Mouse (Mus musculus): Measurements from ENCODE around the gene Gcgr. TPM values are rescaled to one million over a fixed set of nuclear protein-coding genes. Genes with fewer than 3 reads are reported as not detected.

Gcgr gene
- polyA plus RNA-seq, 1 experiment = 0.07 TPM

GRCm38 (mm10) chr11:120497436-120497835, 33.1 kb upstream of the Gcgr start:
- TF ChIP-seq CTCF (IDR thresholded peaks at IDR 0.05; ENCODE audit: control insufficient read depth, insufficient read depth, insufficient replicate concordance, low read depth, low read length) = no peak
- no peak for TF ChIP-seq POLR2A (IDR thresholded peaks at IDR 0.05; ENCODE audit: control insufficient read depth, low read depth, low read length)
- peaks cover under 1% of the 10 kb centered on the region; the same call in 1 of the 2 replicates for H3K4me1 ChIP-seq (ENCODE audit: control insufficient read depth, insufficient read depth, low read length)
- no peak overlapping the region for H3K4me3 ChIP-seq (ENCODE audit: control insufficient read depth, low read depth, low read length)
- H3K27me3 ChIP-seq (ENCODE audit: control insufficient read depth, insufficient read depth, low read length) = no peaks in the 10 kb centered on the region
- H3K27ac ChIP-seq (ENCODE audit: control insufficient read depth, insufficient read depth, low read depth, low read length) = no peak overlapping the region; the same call in 1 of the 2 replicates
- no peaks in the 10 kb centered on the region; the same call in 1 of the 2 replicates for H3K36me3 ChIP-seq (ENCODE audit: control insufficient read depth, insufficient read depth, low read length)

GRCm38 (mm10) chr11:120498226-120498625, 32.3 kb upstream of the Gcgr start:
- no peak overlapping the region for H3K4me3 ChIP-seq (ENCODE audit: control insufficient read depth, low read depth, low read length)
- no peaks in the 10 kb centered on the region for H3K27me3 ChIP-seq (ENCODE audit: control insufficient read depth, insufficient read depth, low read length)
- H3K27ac ChIP-seq (ENCODE audit: control insufficient read depth, insufficient read depth, low read depth, low read length) = no peak overlapping the region
- H3K36me3 ChIP-seq (ENCODE audit: control insufficient read depth, insufficient read depth, low read length) = no peaks in the 10 kb centered on the region; the same call in 1 of the 2 replicates
- TF ChIP-seq POLR2A (IDR thresholded peaks at IDR 0.05; ENCODE audit: control insufficient read depth, low read depth, low read length) = no peak
- no peak for TF ChIP-seq CTCF (IDR thresholded peaks at IDR 0.05; ENCODE audit: control insufficient read depth, insufficient read depth, insufficient replicate concordance, low read depth, low read length)
- H3K4me1 ChIP-seq (ENCODE audit: control insufficient read depth, insufficient read depth, low read length) = no peaks in the 10 kb centered on the region; the same call in 1 of the 2 replicates

GRCm38 (mm10) chr11:120498891-120499290, 31.6 kb upstream of the Gcgr start:
- Histone ChIP-seq H3K27ac (ENCODE audit: control insufficient read depth, insufficient read depth, low read depth, low read length) (no peak overlapping the region), H3K4me3 (ENCODE audit: control insufficient read depth, low read depth, low read length) (no peak overlapping the region), H3K4me1 (ENCODE audit: control insufficient read depth, insufficient read depth, low read length) (no peaks in the 10 kb centered on the region), H3K27me3 (ENCODE audit: control insufficient read depth, insufficient read depth, low read length) (no peaks in the 10 kb centered on the region), H3K36me3 (ENCODE audit: control insufficient read depth, insufficient read depth, low read length) (no peaks in the 10 kb centered on the region; the same call in 1 of the 2 replicates)
- TF ChIP-seq POLR2A (IDR thresholded peaks at IDR 0.05; ENCODE audit: control insufficient read depth, low read depth, low read length) (no peak), CTCF (IDR thresholded peaks at IDR 0.05; ENCODE audit: control insufficient read depth, insufficient read depth, insufficient replicate concordance, low read depth, low read length) (no peak)

GRCm38 (mm10) chr11:120499894-120500293, 30.6 kb upstream of the Gcgr start:
- Histone ChIP-seq H3K4me1 (ENCODE audit: control insufficient read depth, insufficient read depth, low read length) (no peaks in the 10 kb centered on the region), H3K27ac (ENCODE audit: control insufficient read depth, insufficient read depth, low read depth, low read length) (no peak overlapping the region), H3K4me3 (ENCODE audit: control insufficient read depth, low read depth, low read length) (no peak overlapping the region), H3K36me3 (ENCODE audit: control insufficient read depth, insufficient read depth, low read length) (no peaks in the 10 kb centered on the region; the same call in 1 of the 2 replicates), H3K27me3 (ENCODE audit: control insufficient read depth, insufficient read depth, low read length) (no peaks in the 10 kb centered on the region)
- no peak; the same call in 1 of the 2 replicates for TF ChIP-seq POLR2A (IDR thresholded peaks at IDR 0.05; ENCODE audit: control insufficient read depth, low read depth, low read length)

- H3K4me3 ChIP-seq (ENCODE audit: control insufficient read depth, low read depth, low read length) = no peak overlapping the region
Observed at GRCm38 (mm10) chr11:120500357-120500756, 30.1 kb upstream of the Gcgr start.

GRCm38 (mm10) chr11:120501018-120501417, 29.5 kb upstream of the Gcgr start:
- H3K4me3 ChIP-seq (ENCODE audit: control insufficient read depth, low read depth, low read length) = no peak overlapping the region
- TF ChIP-seq POLR2A (IDR thresholded peaks at IDR 0.05; ENCODE audit: control insufficient read depth, low read depth, low read length) (no peak), CTCF (IDR thresholded peaks at IDR 0.05; ENCODE audit: control insufficient read depth, insufficient read depth, insufficient replicate concordance, low read depth, low read length) (no peak)
- no peak overlapping the region for H3K27ac ChIP-seq (ENCODE audit: control insufficient read depth, insufficient read depth, low read depth, low read length)
- no peaks in the 10 kb centered on the region; the same call in 1 of the 2 replicates for H3K36me3 ChIP-seq (ENCODE audit: control insufficient read depth, insufficient read depth, low read length)
- H3K4me1 ChIP-seq (ENCODE audit: control insufficient read depth, insufficient read depth, low read length) = no peaks in the 10 kb centered on the region
- H3K27me3 ChIP-seq (ENCODE audit: control insufficient read depth, insufficient read depth, low read length) = no peaks in the 10 kb centered on the region

More at GRCm38 (mm10) chr11:120500357-120500756, 30.1 kb upstream of the Gcgr start:
- no peaks in the 10 kb centered on the region for H3K4me1 ChIP-seq (ENCODE audit: control insufficient read depth, insufficient read depth, low read length)
- TF ChIP-seq POLR2A (IDR thresholded peaks at IDR 0.05; ENCODE audit: control insufficient read depth, low read depth, low read length) (no peak), CTCF (IDR thresholded peaks at IDR 0.05; ENCODE audit: control insufficient read depth, insufficient read depth, insufficient replicate concordance, low read depth, low read length) (no peak)
- H3K36me3 ChIP-seq (ENCODE audit: control insufficient read depth, insufficient read depth, low read length) = no peaks in the 10 kb centered on the region; the same call in 1 of the 2 replicates
- no peak overlapping the region for H3K27ac ChIP-seq (ENCODE audit: control insufficient read depth, insufficient read depth, low read depth, low read length)
- no peaks in the 10 kb centered on the region for H3K27me3 ChIP-seq (ENCODE audit: control insufficient read depth, insufficient read depth, low read length)

GRCm38 (mm10) chr11:120501701-120502100, 28.8 kb upstream of the Gcgr start:
- Histone ChIP-seq H3K4me1 (ENCODE audit: control insufficient read depth, insufficient read depth, low read length) (no peaks in the 10 kb centered on the region), H3K27ac (ENCODE audit: control insufficient read depth, insufficient read depth, low read depth, low read length) (no peak overlapping the region), H3K36me3 (ENCODE audit: control insufficient read depth, insufficient read depth, low read length) (no peaks in the 10 kb centered on the region), H3K27me3 (ENCODE audit: control insufficient read depth, insufficient read depth, low read length) (no peaks in the 10 kb centered on the region), H3K4me3 (ENCODE audit: control insufficient read depth, low read depth, low read length) (no peak overlapping the region)
- TF ChIP-seq CTCF (IDR thresholded peaks at IDR 0.05; ENCODE audit: control insufficient read depth, insufficient read depth, insufficient replicate concordance, low read depth, low read length) = no peak
- TF ChIP-seq POLR2A (IDR thresholded peaks at IDR 0.05; ENCODE audit: control insufficient read depth, low read depth, low read length) = no peak

GRCm38 (mm10) chr11:120505661-120506060, 24.8 kb upstream of the Gcgr start:
- Histone ChIP-seq H3K4me3 (ENCODE audit: control insufficient read depth, low read depth, low read length) (no peak overlapping the region), H3K27ac (ENCODE audit: control insufficient read depth, insufficient read depth, low read depth, low read length) (no peak overlapping the region), H3K4me1 (ENCODE audit: control insufficient read depth, insufficient read depth, low read length) (peaks cover 3% of the 10 kb centered on the region; the same call in 1 of the 2 replicates), H3K36me3 (ENCODE audit: control insufficient read depth, insufficient read depth, low read length) (no peaks in the 10 kb centered on the region), H3K27me3 (ENCODE audit: control insufficient read depth, insufficient read depth, low read length) (no peaks in the 10 kb centered on the region)
- TF ChIP-seq POLR2A (IDR thresholded peaks at IDR 0.05; ENCODE audit: control insufficient read depth, low read depth, low read length) = no peak
